Mouse (Mus musculus) lung, embryonic 15.5 days (tissue): ENCODE measurements around the gene Il18rap. TPM values are rescaled to one million over a fixed set of nuclear protein-coding genes. Genes with fewer than 3 reads are reported as not detected.
"Not testable (repeated sequence)": the region's sequence is repeated elsewhere in the genome, so short reads cannot be mapped to it uniquely, and the experiment has no call there.

Source experiments
- ATAC-seq: fragments of 200-750 bp; cut with Nextera tagmentation; 2 replicates; pipeline ENCODE4 v1.8.0; 2017; ENCODE audit warnings: moderate number of reproducible peaks, borderline replicate concordance; ENCODE audit not compliant: low FRiP score, low TSS enrichment; ENCODE audit errors: extremely low read depth
- H3K27ac ChIP-seq: fragments of 300-500 bp; sonication (generic); 2 replicates; pipeline ENCODE4 v1.5.1; 2015; ENCODE audit warnings: moderate library complexity, mild to moderate bottlenecking, inconsistent platforms
- H3K27me3 ChIP-seq: fragments of 300-500 bp; sonication (generic); 2 replicates; pipeline ENCODE4 v1.6.1; 2015; ENCODE audit warnings: inconsistent platforms
- H3K36me3 ChIP-seq: fragments of 300-500 bp; sonication (generic); 2 replicates; pipeline ENCODE4 v1.6.1; 2015; ENCODE audit warnings: inconsistent platforms
- H3K4me1 ChIP-seq: fragments of 300-500 bp; sonication (generic); 2 replicates; pipeline ENCODE4 v1.6.1; 2015; ENCODE audit warnings: inconsistent platforms
- H3K4me2 ChIP-seq: fragments of 300-500 bp; sonication (generic); 2 replicates; pipeline ENCODE4 v1.6.1; 2015; ENCODE audit warnings: inconsistent platforms, mild to moderate bottlenecking, moderate library complexity
- H3K4me3 ChIP-seq: fragments of 300-500 bp; sonication (generic); 2 replicates; pipeline ENCODE4 v1.5.1; 2015; ENCODE audit warnings: mild to moderate bottlenecking, inconsistent platforms
- H3K9ac ChIP-seq: fragments of 300-500 bp; sonication (generic); 2 replicates; pipeline ENCODE4 v1.6.1; 2015; ENCODE audit warnings: inconsistent platforms
- H3K9me3 ChIP-seq: fragments of 300-500 bp; sonication (generic); 2 replicates; pipeline ENCODE4 v1.6.1; 2016; ENCODE audit warnings: inconsistent platforms
- WGBS: fragments of 180-500 bp; shearing (Covaris S2); methylation state at CpG from one replicate; pipeline ENCODE4 v1.1.7; 2015; 5-methylcytosine and 5-hydroxymethylcytosine counted together
- polyA plus RNA-seq: library from polyadenylated mRNA; unstranded; fragments of >200 nt; fragmentation: Nextera tagmentation; extraction: Ambion mirVana; gene quantifications from 2 replicates; pipeline ENCODE4 v1.2.1, GENCODE M21; 2015

Il18rap gene
- polyA plus RNA-seq, 1 experiment from 2014 or later = 0.17 TPM

GRCm38 (mm10) chr1:40547064-40547572 lies 32.0 kb downstream of the Il18rap start:
- Histone ChIP-seq H3K9me3 (no peaks in the 10 kb centered on the region), H3K4me2 (no peak overlapping the region), H3K36me3 (no peaks in the 10 kb centered on the region), H3K9ac (no peak overlapping the region), H3K4me1 (no peaks in the 10 kb centered on the region), H3K27me3 (no peaks in the 10 kb centered on the region), H3K4me3 (no peak overlapping the region), H3K27ac (no peak overlapping the region)
- ATAC-seq = no peak
- WGBS = 66% methylated on average over 11 of the region's 11 CpGs

- H3K9me3 ChIP-seq = no peaks in the 10 kb centered on the region
- H3K27ac ChIP-seq = no peak overlapping the region
- 31% methylated on average over 10 of the region's 10 CpGs for WGBS
- no peaks in the 10 kb centered on the region for H3K27me3 ChIP-seq
- H3K36me3 ChIP-seq = no peaks in the 10 kb centered on the region
- no peak for ATAC-seq
- H3K4me3 ChIP-seq = no peak overlapping the region
- no peak overlapping the region for H3K4me2 ChIP-seq
- H3K9ac ChIP-seq = no peak overlapping the region
- H3K4me1 ChIP-seq = no peaks in the 10 kb centered on the region
Observed at GRCm38 (mm10) chr1:40547762-40548161, 32.6 kb downstream of the Il18rap start.

DNA sequence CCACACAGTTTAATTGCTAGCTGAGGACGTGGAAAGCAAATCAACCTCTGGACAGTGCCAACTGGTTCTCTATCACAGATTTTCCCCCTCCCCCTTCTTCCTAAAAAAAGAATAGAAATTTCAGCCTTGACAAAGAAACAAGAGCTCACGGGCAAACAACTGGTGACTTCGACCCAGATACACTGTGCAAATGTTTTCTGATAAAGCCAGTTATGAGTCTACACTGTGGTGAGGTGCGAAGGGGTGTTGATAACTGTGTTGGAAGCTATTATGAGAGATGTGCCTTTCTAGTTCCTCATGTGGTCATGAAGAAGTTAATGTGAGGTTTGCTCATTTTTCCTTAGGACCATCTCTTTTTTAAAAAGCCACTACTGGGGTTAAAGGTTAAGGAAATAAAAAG lies 54.2 kb downstream of the Il18rap start:
- H3K4me3 ChIP-seq = no peak overlapping the region
- no peak overlapping the region for H3K9ac ChIP-seq
- no peak overlapping the region for H3K27ac ChIP-seq
- H3K27me3 ChIP-seq = no peaks in the 10 kb centered on the region
- H3K36me3 ChIP-seq = no peaks in the 10 kb centered on the region
- ATAC-seq = no peak
- 64% methylated on average over 4 of the region's 4 CpGs for WGBS
- H3K4me1 ChIP-seq = no peaks in the 10 kb centered on the region
- no peaks in the 10 kb centered on the region for H3K9me3 ChIP-seq
- H3K4me2 ChIP-seq = no peak overlapping the region

GRCm38 (mm10) chr1:40579784-40580183 lies 64.6 kb downstream of the Il18rap start, which contains the start of gene Slc9a4:
Slc9a4 (plus strand) TSS chr1:40580081.
- 7% methylated on average over 7 of the region's 7 CpGs for WGBS
- H3K9me3 ChIP-seq = no peaks in the 10 kb centered on the region
- no peak within 1 kb of the TSS for H3K27ac ChIP-seq

GRCm38 (mm10) chr1:40580269-40580668 lies 65.1 kb downstream of the Il18rap start:
- Histone ChIP-seq H3K27ac (no peak overlapping the region), H3K4me3 (no peak overlapping the region), H3K27me3 (peaks cover 7% of the 10 kb centered on the region; the same call in 1 of the 2 replicates), H3K4me1 (no peaks in the 10 kb centered on the region), H3K4me2 (peak overlapping the region; percentile 28; the same call in 1 of the 2 replicates), H3K9me3 (no peaks in the 10 kb centered on the region), H3K36me3 (no peaks in the 10 kb centered on the region), H3K9ac (no peak overlapping the region)
- WGBS = 60% methylated on average over 14 of the region's 14 CpGs
- ATAC-seq = no peak

More at GRCm38 (mm10) chr1:40579784-40580183, 64.6 kb downstream of the Il18rap start, which contains the start of gene Slc9a4:
- ATAC-seq = no peak
- no peak within 1 kb of the TSS for H3K9ac ChIP-seq
- H3K4me2 ChIP-seq = peak within 1 kb of the TSS; percentile 28
- no peaks in the 10 kb centered on the region for H3K36me3 ChIP-seq
- no peaks in the 10 kb centered on the region for H3K4me1 ChIP-seq
- peaks cover 7% of the 10 kb centered on the region; the same call in 1 of the 2 replicates for H3K27me3 ChIP-seq
- H3K4me3 ChIP-seq = no peak within 1 kb of the TSS

- no peaks in the 10 kb centered on the region for H3K9me3 ChIP-seq
- no peak for ATAC-seq
- no peak overlapping the region for H3K4me2 ChIP-seq
- 86% methylated on average over 5 of the region's 5 CpGs for WGBS
- no peak overlapping the region for H3K4me3 ChIP-seq
- no peaks in the 10 kb centered on the region for H3K27me3 ChIP-seq
- no peaks in the 10 kb centered on the region for H3K36me3 ChIP-seq
- no peaks in the 10 kb centered on the region for H3K4me1 ChIP-seq
- H3K27ac ChIP-seq = no peak overlapping the region
- no peak overlapping the region for H3K9ac ChIP-seq
Observed at GRCm38 (mm10) chr1:40586776-40587175, 71.6 kb downstream of the Il18rap start.

- Histone ChIP-seq H3K4me3 (no peak overlapping the region), H3K36me3 (no peaks in the 10 kb centered on the region), H3K27me3 (no peaks in the 10 kb centered on the region), H3K27ac (no peak overlapping the region), H3K9ac (no peak overlapping the region), H3K9me3 (no peaks in the 10 kb centered on the region), H3K4me2 (no peak overlapping the region), H3K4me1 (no peaks in the 10 kb centered on the region)
- ATAC-seq = no peak
- 84% methylated on average over 4 of the region's 4 CpGs for WGBS
Observed at GRCm38 (mm10) chr1:40590931-40591330, 75.8 kb downstream of the Il18rap start.

GRCm38 (mm10) chr1:40597822-40598221 lies 82.7 kb downstream of the Il18rap start:
- 49% methylated on average over 5 of the region's 5 CpGs for WGBS
- no peak overlapping the region for H3K9ac ChIP-seq

DNA sequence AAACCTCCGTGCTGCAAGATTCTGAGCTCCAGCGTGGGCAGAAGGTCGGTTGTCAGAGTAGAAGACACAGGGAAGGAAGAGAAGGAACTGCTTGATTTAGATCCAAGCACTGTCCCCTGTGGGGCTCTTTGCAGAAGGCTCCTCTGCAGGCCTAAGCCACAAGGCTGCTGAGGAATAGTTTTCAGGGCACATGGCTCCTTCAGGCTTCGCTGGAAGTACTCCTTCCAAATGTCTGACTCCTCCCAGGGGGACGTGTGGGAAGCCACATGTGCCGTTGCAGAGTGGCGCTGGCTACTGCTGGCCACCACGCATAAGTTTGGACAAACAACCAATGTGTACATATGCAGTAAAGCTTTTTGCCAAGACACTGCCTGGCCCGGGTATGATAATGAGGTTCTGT lies 84.5 kb downstream of the Il18rap start:
- ATAC-seq, H3K9ac ChIP-seq, H3K9me3 ChIP-seq, H3K27ac ChIP-seq, H3K4me3 ChIP-seq, H3K36me3 ChIP-seq, H3K4me1 ChIP-seq, H3K4me2 ChIP-seq, H3K27me3 ChIP-seq: not testable (repeated sequence)
- 81% methylated on average over 9 of the region's 9 CpGs for WGBS

More at GRCm38 (mm10) chr1:40597822-40598221, 82.7 kb downstream of the Il18rap start:
- Histone ChIP-seq H3K4me1 (no peaks in the 10 kb centered on the region), H3K9me3 (no peaks in the 10 kb centered on the region), H3K27me3 (no peaks in the 10 kb centered on the region), H3K27ac (no peak overlapping the region), H3K4me2 (no peak overlapping the region), H3K4me3 (no peak overlapping the region), H3K36me3 (no peaks in the 10 kb centered on the region)
- no peak for ATAC-seq

GRCm38 (mm10) chr1:40600394-40601327 lies 85.5 kb downstream of the Il18rap start:
- Histone ChIP-seq H3K9me3 (no peaks in the 10 kb centered on the region), H3K9ac (no peak overlapping the region), H3K27ac (no peak overlapping the region), H3K4me3 (no peak overlapping the region), H3K27me3 (no peaks in the 10 kb centered on the region), H3K36me3 (no peaks in the 10 kb centered on the region), H3K4me1 (no peaks in the 10 kb centered on the region), H3K4me2 (no peak overlapping the region)
- ATAC-seq = no peak
- WGBS = 72% methylated on average over 25 of the region's 25 CpGs
